Mouse (Mus musculus) common myeloid progenitor, adult 5-6 weeks (primary cell): ENCODE data around the gene Dnaja2. TPM values are rescaled to one million over a fixed set of nuclear protein-coding genes. Genes with fewer than 3 reads are reported as not detected.
A peak's percentile ranks its signal among the peaks of the same experiment; 100 is the strongest.

Experiments
- ATAC-seq: replicated peaks from 2 replicates; pipeline ENCODE4 v1.8.0; 2016; ENCODE audit warnings: low read depth, mild to moderate bottlenecking, moderate TSS enrichment, inconsistent platforms; ENCODE audit not compliant: poor library complexity, severe bottlenecking
- total RNA-seq: library from RNA; stranded (forward); fragments of 200-1000, 187-1606 nt; gene quantifications from 2 replicates; pipeline ENCODE4 v1.2.3, GENCODE M21; 2017

Dnaja2 gene
- total RNA-seq, 1 experiment from 2014 or later: 111 TPM

- peak; percentile 20; the same call in 1 of the 2 replicates for ATAC-seq
These were observed 2.5 kb upstream of the Dnaja2 start for GRCm38 (mm10) chr8:85557601-85557986.

DNA sequence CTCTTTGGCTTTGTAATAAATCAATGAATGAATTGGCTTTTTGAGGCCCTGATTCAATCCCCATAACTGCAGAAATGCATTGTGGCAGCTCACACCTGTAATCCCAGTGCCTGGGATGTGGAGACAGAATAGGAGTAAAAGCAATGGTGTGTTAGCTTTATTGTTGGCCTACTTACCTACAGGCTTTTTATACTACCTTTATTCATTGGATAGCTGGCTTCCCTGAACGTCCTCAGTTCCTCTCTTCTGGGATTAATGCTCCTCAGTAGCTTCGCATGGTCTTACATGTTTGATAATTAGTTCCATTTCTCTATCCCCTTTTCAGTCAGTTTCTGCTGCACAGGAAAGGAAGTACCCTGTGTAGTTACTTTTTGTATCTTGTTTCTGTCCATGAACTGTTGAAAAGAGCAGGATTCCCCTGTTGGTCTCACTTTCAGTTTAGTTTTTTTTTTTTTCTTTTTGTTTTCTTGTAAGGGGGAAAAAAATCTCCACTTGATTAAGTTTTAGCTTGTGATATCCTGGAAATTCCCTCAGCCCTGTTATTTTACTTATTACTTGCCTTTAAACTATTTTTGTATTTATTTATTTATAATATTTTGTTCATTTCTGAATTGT, 1.9 kb upstream of the Dnaja2 start:
- ATAC-seq: no peak

GRCm38 (mm10) chr8:85554391-85555180, 558 bp downstream of the Dnaja2 start:
- ATAC-seq: peak; percentile 51

- no peak for ATAC-seq
These were observed 3.2 kb downstream of the Dnaja2 start for GRCm38 (mm10) chr8:85551934-85552333.

- 0 out of 2 replicates have a peak, but pooled peaks have one; percentile 5 for ATAC-seq
These were observed 18.8 kb downstream of the Dnaja2 start for GRCm38 (mm10) chr8:85536332-85536731.

GRCm38 (mm10) chr8:85534163-85534562, 21.0 kb downstream of the Dnaja2 start:
- no peak for ATAC-seq

- ATAC-seq: no peak
These were observed 21.7 kb downstream of the Dnaja2 start for GRCm38 (mm10) chr8:85533434-85533833.

- no peak for ATAC-seq
These were observed 22.3 kb downstream of the Dnaja2 start for GRCm38 (mm10) chr8:85532843-85533242.

- peak; percentile 94 for ATAC-seq
These were observed 23.7 kb downstream of the Dnaja2 start for GRCm38 (mm10) chr8:85531471-85531870.

GRCm38 (mm10) chr8:85530717-85531116, 24.4 kb downstream of the Dnaja2 start:
- ATAC-seq: no peak

DNA sequence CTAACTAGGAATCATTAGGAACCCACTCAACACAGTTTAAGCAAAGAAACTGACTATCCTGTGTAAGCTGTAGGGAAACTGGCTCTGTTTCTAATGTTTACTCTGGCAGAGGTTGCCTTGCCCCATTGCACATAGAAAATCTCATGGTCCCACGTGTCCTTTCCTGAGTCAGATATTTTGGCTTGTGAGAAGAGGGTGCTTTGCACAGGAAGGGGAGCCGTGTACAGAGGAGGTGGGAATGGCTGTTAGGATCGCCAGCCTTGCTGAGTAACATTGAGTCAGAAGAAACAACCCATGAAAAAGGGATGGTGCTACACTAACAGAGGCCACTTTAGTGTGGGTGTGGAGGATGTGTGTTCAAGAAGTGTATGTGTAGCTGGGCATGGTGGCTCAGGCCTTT, 26.2 kb downstream of the Dnaja2 start:
- ATAC-seq: no peak

- peak; percentile 92 for ATAC-seq
These were observed 29.0 kb downstream of the Dnaja2 start for GRCm38 (mm10) chr8:85526105-85526504.

GRCm38 (mm10) chr8:85524086-85524485, 31.1 kb downstream of the Dnaja2 start:
- ATAC-seq: no peak

- ATAC-seq: no peak
These were observed 33.8 kb downstream of the Dnaja2 start for GRCm38 (mm10) chr8:85521332-85521731.

DNA sequence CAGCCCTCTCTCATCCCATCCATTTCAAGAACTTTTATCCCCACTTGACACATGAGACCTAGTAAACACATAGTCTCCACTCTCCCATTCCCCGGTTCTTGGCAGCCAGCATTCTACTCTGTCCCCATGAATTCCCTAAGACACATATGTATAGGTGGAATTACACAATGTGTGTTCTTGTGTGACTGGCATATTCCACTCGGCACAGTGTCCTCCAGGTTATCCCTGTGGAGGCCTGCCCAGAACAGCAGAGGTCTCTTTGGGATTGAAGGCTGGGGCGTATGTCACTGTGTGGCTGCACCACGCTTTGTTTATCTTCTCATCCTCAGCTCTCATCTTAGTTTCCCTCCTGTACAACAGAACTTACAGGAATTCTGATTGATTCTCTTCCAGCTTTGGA, 34.6 kb downstream of the Dnaja2 start:
- ATAC-seq: no peak

DNA sequence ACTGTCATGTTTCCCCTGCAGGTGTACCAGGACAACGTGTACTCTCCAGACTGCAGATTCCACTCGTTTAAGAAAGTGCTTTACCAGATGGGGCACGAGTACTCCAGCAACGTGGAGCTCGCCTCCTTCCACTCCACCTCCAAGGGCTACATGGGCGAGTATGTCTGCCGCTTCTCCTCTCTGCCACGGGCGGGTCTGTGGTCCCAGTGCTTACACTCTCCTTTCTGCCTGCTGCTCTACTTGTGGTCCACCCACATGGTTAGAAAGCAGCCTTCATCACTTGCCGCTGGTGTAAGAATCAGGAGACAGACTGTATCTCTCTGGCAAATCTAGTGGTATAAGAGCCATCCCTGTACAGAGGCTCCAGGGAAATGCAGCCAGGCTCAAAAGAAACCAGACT, 37.2 kb downstream of the Dnaja2 start:
- no peak for ATAC-seq

- no peak for ATAC-seq
These were observed 37.8 kb downstream of the Dnaja2 start for GRCm38 (mm10) chr8:85517336-85517735.

DNA sequence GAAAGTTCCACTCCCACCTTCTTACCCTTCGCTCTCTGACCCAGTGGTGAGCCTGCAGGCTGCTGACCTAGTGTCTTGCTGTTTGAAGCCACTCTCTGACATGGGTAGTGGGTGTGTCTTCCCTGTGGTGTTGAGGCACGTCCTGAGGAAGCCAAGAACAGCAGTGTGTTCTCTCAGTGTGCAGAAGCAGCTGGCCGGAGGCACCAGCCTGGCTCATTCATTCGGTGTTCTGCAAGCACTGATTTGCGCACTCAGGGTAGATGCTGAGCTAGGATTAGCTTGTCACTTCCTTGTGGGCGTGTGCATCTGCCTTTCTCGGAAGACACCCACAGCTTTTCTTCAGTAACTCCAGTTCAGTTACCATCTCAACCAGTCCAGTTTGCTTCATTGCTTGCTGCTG, 39.8 kb downstream of the Dnaja2 start:
- ATAC-seq: peak; percentile 39; the same call in 1 of the 2 replicates

GRCm38 (mm10) chr8:85513283-85513682, 41.9 kb downstream of the Dnaja2 start:
- no peak for ATAC-seq

DNA sequence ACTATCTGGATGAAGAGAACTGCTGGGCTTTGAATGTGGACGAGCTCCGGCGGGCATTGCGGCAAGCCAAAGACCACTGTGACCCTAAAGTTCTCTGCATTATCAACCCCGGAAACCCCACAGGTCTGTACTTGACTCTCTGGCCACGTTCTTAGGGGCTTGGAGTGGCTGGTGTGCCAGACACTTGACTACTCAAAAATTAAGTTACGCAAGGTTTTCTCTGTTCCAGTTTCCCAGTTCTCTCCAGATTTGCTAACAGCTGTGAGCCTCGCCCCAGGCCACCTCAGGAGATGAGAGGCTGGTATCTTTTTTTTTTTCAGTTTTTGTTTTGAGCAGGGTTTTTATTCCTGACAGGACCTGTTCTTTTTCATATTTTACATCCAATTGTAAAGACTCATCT, 42.9 kb downstream of the Dnaja2 start:
- ATAC-seq: no peak

DNA sequence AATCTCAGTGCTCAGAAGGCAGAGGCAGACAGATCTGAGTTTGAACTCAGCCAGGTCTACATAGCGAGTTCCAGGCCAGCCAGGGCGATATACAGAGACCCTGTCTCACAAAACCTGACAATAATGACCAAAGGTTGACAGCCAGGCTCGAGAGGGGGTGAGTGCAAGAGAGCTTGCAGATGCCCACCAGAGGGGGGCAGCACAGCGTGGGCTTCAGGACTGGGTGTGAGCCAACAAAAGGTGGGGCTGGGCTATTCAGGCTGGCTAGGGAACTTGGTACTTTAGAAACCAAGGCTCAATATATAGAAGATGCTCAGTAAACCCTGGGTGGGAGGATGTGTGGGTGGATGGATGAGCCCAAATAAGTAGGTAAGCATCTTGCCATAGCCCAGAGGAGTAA, 46.5 kb downstream of the Dnaja2 start:
- peak; percentile 45; the same call in 1 of the 2 replicates for ATAC-seq

- no peak for ATAC-seq
These were observed 48.5 kb downstream of the Dnaja2 start for GRCm38 (mm10) chr8:85506620-85507019.
